Mouse (Mus musculus) megakaryocyte, embryonic 14.5 days (primary cell): ENCODE data around the gene Ak4. TPM values are rescaled to one million over a fixed set of nuclear protein-coding genes. Genes with fewer than 3 reads are reported as not detected.
"Not testable (repeated sequence)": the region's sequence is repeated elsewhere in the genome, so short reads cannot be mapped to it uniquely, and the experiment has no call there.

Source experiments
- H3K27me3 ChIP-seq: replicated peaks from 2 replicates; pipeline ENCODE3; 2012; ENCODE audit warnings: inconsistent platforms
- H3K36me3 ChIP-seq: replicated peaks from 2 replicates; pipeline ENCODE3; 2012; ENCODE audit warnings: low read length, inconsistent platforms, mixed read lengths
- H3K4me1 ChIP-seq: 2 replicates; pipeline ENCODE4 v1.6.1; 2012; ENCODE audit warnings: inconsistent platforms
- H3K4me3 ChIP-seq: replicated peaks from 2 replicates; pipeline ENCODE3; 2012; ENCODE audit warnings: moderate library complexity, mild to moderate bottlenecking, inconsistent platforms
- H3K9me3 ChIP-seq: 2 replicates; pipeline ENCODE4 v1.6.1; 2012; ENCODE audit warnings: inconsistent platforms
- FLI1 ChIP-seq: IDR thresholded peaks from 2 replicates; pipeline ENCODE4 v1.6.1; 2012; ENCODE audit warnings: low read length, inconsistent platforms, mixed read lengths
- GATA1 ChIP-seq: IDR thresholded peaks from 3 replicates; pipeline ENCODE4 v1.6.1; 2012; ENCODE audit warnings: mixed read lengths, low read length, inconsistent platforms, borderline replicate concordance
- polyA plus RNA-seq: library from polyadenylated mRNA; stranded (reverse); fragments of >175 nt; gene quantifications from 2 replicates; pipeline ENCODE4 v1.2.3, GENCODE M21; 2012; ENCODE audit warnings: low replicate concordance; ENCODE audit not compliant: insufficient read depth

Ak4 gene
- 14.3 and 33.3 TPM in 2 replicates for polyA plus RNA-seq

DNA sequence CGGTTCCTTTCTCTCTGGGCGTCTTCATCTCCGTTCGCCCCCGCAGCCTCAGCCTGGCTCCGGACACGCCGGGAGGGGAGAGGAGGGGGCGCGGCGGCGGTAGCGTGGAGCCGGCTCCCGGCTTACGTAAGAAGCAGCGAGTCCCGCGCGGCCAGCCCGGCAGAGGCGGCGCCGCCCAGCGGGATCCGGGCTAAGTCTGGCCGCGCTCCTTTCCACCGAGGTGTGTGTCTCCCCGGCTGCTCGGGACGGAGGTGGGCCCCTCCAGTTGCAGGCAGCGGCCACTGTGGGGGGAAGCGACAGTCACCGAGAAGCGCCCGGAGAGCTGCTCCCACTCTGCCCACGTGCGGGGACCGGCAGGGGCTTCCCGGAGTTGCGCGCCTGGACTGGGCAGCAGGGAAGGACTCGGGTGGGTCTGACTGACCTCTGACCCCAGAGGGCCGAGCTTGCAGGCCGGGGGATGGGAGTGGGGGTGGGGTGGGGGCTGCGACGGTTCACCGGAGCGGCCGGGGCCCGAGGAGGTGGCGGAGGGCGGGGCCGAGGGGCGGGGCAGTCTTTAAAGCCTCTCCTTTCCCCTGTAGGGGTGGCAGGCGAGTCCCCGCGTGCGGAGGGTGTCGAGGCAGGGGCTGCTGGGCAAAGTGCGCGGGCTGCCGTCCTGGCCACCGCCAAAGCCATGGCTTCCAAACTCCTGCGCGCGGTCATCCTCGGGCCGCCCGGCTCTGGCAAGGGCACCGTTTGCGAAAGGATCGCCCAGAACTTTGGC is at the start of gene Ak4:
Gene Ak4 (plus strand): TSS at position 127 of the 760 bp plus-strand sequence.
- H3K9me3 ChIP-seq: no peaks in the 10 kb centered on the region
- no peak for TF ChIP-seq FLI1
- TF ChIP-seq GATA1: no peak
- peaks cover 25% of the 10 kb centered on the region for H3K27me3 ChIP-seq
- peaks cover 8% of the 10 kb centered on the region for H3K36me3 ChIP-seq
- H3K4me1 ChIP-seq: peaks cover 38% of the 10 kb centered on the region
- H3K4me3 ChIP-seq: peak within 1 kb of the TSS; percentile 94

DNA sequence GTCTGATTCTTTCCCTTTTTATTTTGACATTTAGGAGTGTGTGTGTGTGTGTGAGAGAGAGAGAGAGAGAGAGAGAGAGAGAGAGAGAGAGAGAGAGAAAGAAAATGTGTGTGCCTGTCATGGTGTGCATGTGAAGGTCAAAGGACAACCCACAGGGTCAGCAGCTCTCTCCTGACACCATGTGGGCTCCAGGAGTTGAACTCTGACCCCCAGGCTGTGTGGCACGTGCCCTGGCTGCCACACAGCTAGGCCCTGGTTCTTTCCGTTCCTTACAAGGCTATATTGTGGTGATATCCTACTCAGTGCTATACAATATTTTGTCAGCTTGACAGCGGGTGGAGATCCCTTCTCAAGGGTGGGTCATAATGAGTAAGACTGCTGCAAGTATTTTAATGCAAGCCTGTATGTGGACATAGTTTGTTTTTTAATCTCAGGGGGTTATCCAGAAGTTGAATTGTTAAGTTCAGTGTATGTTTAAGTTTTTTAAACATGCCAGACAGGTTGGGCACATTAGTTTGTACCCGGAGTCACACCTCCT is 49.3 kb upstream of the Ak4 start:
- H3K4me1 ChIP-seq: peaks cover 7% of the 10 kb centered on the region
- TF ChIP-seq GATA1 (no peak), FLI1 (no peak)
- no peaks in the 10 kb centered on the region for H3K9me3 ChIP-seq
- H3K4me3 ChIP-seq: no peak overlapping the region
- peaks cover 2% of the 10 kb centered on the region for H3K27me3 ChIP-seq
- no peaks in the 10 kb centered on the region for H3K36me3 ChIP-seq

DNA sequence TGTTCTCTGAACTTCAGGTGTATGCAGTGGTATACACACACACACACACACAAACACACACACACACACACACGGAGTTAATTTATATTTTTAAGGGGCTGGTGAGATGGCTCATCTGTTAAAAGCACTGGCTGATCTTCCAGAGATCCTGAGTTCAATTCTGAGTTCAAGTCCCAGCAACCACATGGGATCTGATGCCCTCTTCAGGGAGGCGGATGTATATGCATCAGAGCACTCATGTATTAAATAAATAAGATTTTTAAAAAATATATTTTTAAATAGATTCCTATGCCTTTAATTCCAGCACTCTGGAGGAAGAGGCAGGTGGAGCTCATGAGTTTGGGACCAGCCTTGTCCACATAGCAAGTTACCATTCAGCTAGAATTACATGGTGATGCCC is 46.8 kb upstream of the Ak4 start:
- Histone ChIP-seq H3K9me3 (no peaks in the 10 kb centered on the region), H3K4me3 (no peak overlapping the region), H3K36me3 (no peaks in the 10 kb centered on the region), H3K4me1 (no peaks in the 10 kb centered on the region), H3K27me3 (peaks cover 2% of the 10 kb centered on the region)
- TF ChIP-seq GATA1: no peak
- no peak for TF ChIP-seq FLI1

DNA sequence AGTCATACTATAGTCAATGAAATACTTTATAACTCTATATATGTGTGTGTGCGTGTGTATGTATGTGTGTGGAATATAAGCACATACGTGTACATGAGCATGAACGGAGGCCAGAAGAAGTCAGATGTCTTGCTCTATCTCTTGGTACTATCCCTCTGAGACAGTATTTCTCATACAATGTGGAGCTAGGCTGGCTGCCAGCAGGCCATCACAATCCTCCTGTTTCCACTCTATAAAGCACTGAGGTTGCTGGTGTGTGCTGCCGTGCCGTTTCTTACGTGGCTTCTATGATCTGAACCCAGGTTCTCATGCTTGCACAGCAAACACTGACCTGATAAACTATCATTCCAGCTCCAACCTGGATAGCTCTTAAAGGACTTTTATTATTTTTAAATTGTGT is 46.3 kb upstream of the Ak4 start:
- no peaks in the 10 kb centered on the region for H3K9me3 ChIP-seq
- peaks cover 2% of the 10 kb centered on the region for H3K27me3 ChIP-seq
- H3K4me1 ChIP-seq: no peaks in the 10 kb centered on the region
- no peak for TF ChIP-seq GATA1
- no peak for TF ChIP-seq FLI1
- no peak overlapping the region for H3K4me3 ChIP-seq
- no peaks in the 10 kb centered on the region for H3K36me3 ChIP-seq

DNA sequence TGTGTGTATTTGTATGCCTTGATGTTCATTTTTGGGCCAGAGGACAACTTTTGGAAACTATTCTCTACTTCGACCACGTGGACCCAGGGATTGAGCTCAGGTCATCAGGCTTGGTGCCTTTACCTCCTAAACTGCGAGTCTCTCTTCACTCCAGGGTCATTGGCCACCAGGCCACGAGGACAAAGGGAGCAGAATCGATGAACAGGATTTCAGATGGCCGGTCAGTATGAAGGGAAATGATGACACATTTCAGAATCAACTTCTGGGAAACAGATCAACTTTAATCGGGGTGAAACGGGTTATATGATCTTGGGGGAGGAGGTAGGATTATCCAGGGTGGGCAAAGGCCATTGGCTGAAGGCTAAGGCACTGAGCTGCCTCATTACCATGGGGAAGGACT is 45.0 kb upstream of the Ak4 start:
- Histone ChIP-seq H3K36me3 (no peaks in the 10 kb centered on the region), H3K27me3 (peaks cover 5% of the 10 kb centered on the region), H3K9me3 (no peaks in the 10 kb centered on the region), H3K4me3 (no peak overlapping the region), H3K4me1 (peaks cover 7% of the 10 kb centered on the region; the same call in 1 of the 2 replicates)
- no peak for TF ChIP-seq GATA1
- no peak for TF ChIP-seq FLI1

DNA sequence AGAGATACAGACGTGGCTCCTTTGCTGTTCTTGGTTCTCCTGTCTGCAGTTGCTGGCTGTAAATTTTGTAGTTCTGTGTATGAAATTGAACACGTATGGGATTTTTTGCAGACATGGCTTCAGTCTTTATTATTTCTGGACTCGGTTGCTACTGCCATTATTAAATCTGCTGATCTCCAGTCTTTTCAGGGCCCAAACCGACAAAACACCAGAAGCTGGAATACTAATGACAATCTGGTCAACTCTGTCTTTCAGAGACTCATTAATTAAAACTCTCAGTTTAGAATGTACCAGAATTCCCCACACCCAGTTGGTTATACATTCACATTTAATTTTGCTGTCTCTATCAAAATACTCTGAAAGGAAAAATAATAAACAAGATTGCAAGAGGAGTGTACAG is 42.2 kb upstream of the Ak4 start:
- peaks cover 7% of the 10 kb centered on the region; the same call in 1 of the 2 replicates for H3K4me1 ChIP-seq
- H3K27me3 ChIP-seq: peaks cover 5% of the 10 kb centered on the region
- H3K36me3 ChIP-seq: no peaks in the 10 kb centered on the region
- TF ChIP-seq GATA1: no peak
- TF ChIP-seq FLI1: no peak
- no peak overlapping the region for H3K4me3 ChIP-seq
- no peaks in the 10 kb centered on the region for H3K9me3 ChIP-seq

DNA sequence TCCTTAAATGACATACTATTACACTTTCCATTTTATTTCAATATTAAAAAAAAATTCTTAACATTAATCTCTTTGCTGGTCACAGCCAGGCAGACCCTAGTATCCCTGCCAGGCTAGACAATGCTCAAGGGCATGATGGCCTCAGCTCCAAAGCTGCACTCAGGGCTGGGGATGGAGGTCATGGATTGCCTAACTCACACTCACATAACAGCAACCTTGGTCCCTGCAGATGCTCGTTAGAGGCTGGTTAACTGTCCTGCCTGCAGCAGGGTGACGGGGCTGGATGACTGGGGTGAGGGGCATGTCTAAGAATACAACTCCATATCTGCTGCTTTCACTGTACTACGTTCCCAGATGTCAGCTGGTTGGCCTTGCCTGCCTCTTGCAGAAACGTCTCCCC is 40.8 kb upstream of the Ak4 start:
- Histone ChIP-seq H3K4me1 (peaks cover 7% of the 10 kb centered on the region; the same call in 1 of the 2 replicates), H3K36me3 (no peaks in the 10 kb centered on the region)
- no peak for TF ChIP-seq GATA1
- no peak for TF ChIP-seq FLI1

DNA sequence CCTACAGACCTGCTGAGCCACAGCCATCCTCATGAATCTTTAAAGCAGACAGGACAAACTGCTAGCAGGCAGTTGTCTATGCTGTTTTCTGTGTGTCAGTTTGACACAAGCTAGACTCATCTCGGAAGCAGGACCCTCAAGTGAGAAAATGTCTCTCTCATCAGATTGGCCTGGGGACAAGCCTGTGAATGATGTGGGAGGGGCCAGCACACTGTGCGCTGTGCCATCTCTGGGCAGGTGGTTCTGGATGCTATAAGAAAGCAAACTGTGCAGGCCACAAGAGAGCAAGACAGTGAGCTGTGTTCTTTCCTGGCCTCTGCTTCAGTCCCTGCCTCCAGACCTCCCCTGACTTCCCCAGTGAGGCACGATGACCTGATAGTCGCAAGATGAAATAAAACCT is 40.3 kb upstream of the Ak4 start:
- Histone ChIP-seq H3K27me3 (peaks cover 9% of the 10 kb centered on the region), H3K36me3 (no peaks in the 10 kb centered on the region), H3K4me3 (no peak overlapping the region), H3K4me1 (peaks cover 7% of the 10 kb centered on the region; the same call in 1 of the 2 replicates), H3K9me3 (no peaks in the 10 kb centered on the region)
- TF ChIP-seq GATA1 (no peak), FLI1 (no peak)

More for the DNA sequence above, 40.8 kb upstream of the Ak4 start:
- no peak overlapping the region for H3K4me3 ChIP-seq
- H3K27me3 ChIP-seq: peaks cover 7% of the 10 kb centered on the region
- H3K9me3 ChIP-seq: no peaks in the 10 kb centered on the region

DNA sequence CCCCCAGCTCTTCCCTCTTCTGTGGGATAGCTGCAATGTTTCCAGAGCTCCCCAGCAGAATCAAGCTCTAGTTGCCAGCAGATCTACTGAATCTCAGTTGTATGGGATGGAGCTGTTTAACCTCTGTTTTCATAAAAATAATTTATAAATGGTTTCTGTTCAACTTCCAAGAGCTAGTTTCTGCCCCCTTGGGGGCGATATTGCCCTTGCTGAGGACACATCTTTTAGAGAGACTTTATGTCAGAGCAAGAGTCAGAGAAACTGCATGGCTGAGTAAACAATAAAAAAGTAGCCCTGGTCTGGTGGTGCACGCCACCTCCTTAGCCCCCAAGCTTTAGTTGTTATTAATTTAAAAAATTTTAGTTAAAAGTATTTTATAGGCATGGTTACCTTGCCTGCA is 34.1 kb upstream of the Ak4 start:
- peaks cover 7% of the 10 kb centered on the region for H3K27me3 ChIP-seq
- no peaks in the 10 kb centered on the region for H3K36me3 ChIP-seq
- H3K9me3 ChIP-seq: no peaks in the 10 kb centered on the region
- TF ChIP-seq GATA1: no peak
- TF ChIP-seq FLI1: no peak
- no peaks in the 10 kb centered on the region for H3K4me1 ChIP-seq
- no peak overlapping the region for H3K4me3 ChIP-seq

DNA sequence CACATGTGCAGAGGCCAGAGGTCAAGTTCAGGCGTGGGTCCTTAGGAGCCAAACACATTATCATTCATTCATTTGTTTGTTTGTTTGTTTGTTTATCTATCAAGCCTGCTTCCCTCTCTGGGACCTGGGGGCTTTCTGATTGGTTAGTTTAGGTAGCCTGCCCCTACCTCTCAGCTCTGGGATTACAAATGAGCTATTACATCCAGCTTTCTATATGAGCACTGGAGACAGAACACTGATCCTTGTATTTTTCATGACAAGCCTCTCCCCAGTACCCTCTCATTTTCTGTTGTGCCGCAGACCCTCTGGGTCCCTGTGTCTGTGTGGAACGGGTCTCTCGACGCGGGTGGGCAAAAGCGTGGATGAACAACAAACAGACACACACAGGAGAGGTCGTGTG is 30.8 kb upstream of the Ak4 start:
- Histone ChIP-seq H3K36me3 (no peaks in the 10 kb centered on the region), H3K4me1 (peaks cover 1% of the 10 kb centered on the region; the same call in 1 of the 2 replicates), H3K9me3 (no peaks in the 10 kb centered on the region), H3K4me3 (no peak overlapping the region), H3K27me3 (peaks cover 7% of the 10 kb centered on the region)
- TF ChIP-seq GATA1: no peak
- no peak for TF ChIP-seq FLI1

DNA sequence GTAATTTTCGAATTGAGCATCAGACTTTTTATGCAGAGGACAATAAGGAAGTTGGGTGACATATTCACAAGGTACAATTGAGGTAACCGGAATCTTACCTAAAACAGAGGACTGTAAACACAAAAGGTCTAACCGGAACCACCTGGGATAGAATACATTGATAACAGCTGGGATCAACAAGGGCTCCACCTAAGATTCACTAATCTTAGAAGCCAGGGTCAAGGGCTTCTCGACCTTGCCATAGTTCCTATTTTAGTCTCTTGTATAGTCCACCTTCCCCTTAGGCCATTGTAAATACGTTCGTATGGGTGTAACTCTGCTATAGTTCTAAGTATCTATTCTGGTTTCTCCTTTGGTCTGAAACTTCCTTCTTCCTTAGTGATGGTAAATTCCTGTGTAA is 30.4 kb upstream of the Ak4 start:
- not testable (repeated sequence) for H3K36me3 ChIP-seq, H3K9me3 ChIP-seq, H3K4me1 ChIP-seq, H3K4me3 ChIP-seq, H3K27me3 ChIP-seq
